Mouse (Mus musculus) neural tube, embryonic 10.5 days (tissue): ENCODE measurements around the gene Hbb-bh2.
"Not testable (repeated sequence)": the region's sequence is repeated elsewhere in the genome, so short reads cannot be mapped to it uniquely, and the experiment has no call there.

Experiments
- DNase-seq: peaks from one replicate; pipeline ENCODE4 v3.0.0-alpha.2; 2017; ENCODE audit warnings: low spot score; ENCODE audit errors: extremely low spot score

Hbb-bh2 gene

GRCm38 (mm10) chr7:103840268-103840667 is at the start of gene Hbb-bh2:
Hbb-bh2 (minus strand) TSS chr7:103840520.
- no peak for DNase-seq

- no peak for DNase-seq
Observed at GRCm38 (mm10) chr7:103886152-103886551, 45.8 kb upstream of the Hbb-bh2 start, which contains the start of gene Olfr66. Olfr66 (minus strand) TSS chr7:103886252.

GRCm38 (mm10) chr7:103877093-103877492 is 36.8 kb upstream of the Hbb-bh2 start:
- DNase-seq, result no peak

- DNase-seq, result no peak
Observed at GRCm38 (mm10) chr7:103874451-103874850, 34.1 kb upstream of the Hbb-bh2 start.

GRCm38 (mm10) chr7:103873064-103873463 is 32.7 kb upstream of the Hbb-bh2 start:
- DNase-seq, result no peak

- DNase-seq, result no peak
Observed at GRCm38 (mm10) chr7:103870667-103871066, 30.3 kb upstream of the Hbb-bh2 start.

GRCm38 (mm10) chr7:103865716-103866115 is 25.4 kb upstream of the Hbb-bh2 start:
- DNase-seq, result no peak

- no peak for DNase-seq
Observed at GRCm38 (mm10) chr7:103861531-103861930, 21.2 kb upstream of the Hbb-bh2 start.

- DNase-seq, result no peak
Observed at GRCm38 (mm10) chr7:103860855-103861254, 20.5 kb upstream of the Hbb-bh2 start.

GRCm38 (mm10) chr7:103859076-103859475 is 18.8 kb upstream of the Hbb-bh2 start:
- DNase-seq, result no peak

GRCm38 (mm10) chr7:103854669-103855068 is 14.3 kb upstream of the Hbb-bh2 start:
- DNase-seq, result no peak

GRCm38 (mm10) chr7:103853090-103853489 is 12.8 kb upstream of the Hbb-bh2 start, which contains the start of gene Hbb-y:
Hbb-y (minus strand) TSS chr7:103853216.
- no peak for DNase-seq

GRCm38 (mm10) chr7:103844525-103845325 is 4.4 kb upstream of the Hbb-bh2 start:
- DNase-seq, result no peak

GRCm38 (mm10) chr7:103843034-103843433 is 2.7 kb upstream of the Hbb-bh2 start, which contains the start of gene Hbb-bh1:
Hbb-bh1 (minus strand) TSS chr7:103843164.
- no peak for DNase-seq

- no peak for DNase-seq
Observed at GRCm38 (mm10) chr7:103827808-103828207, 12.5 kb downstream of the Hbb-bh2 start, which contains the start of gene Hbb-bs. Hbb-bs (minus strand) TSS chr7:103828096.

GRCm38 (mm10) chr7:103827139-103827538 is 13.2 kb downstream of the Hbb-bh2 start:
- not testable (repeated sequence) for DNase-seq

- no peak for DNase-seq
Observed at GRCm38 (mm10) chr7:103826255-103826887, 13.9 kb downstream of the Hbb-bh2 start.

- DNase-seq, result no peak
Observed at GRCm38 (mm10) chr7:103825536-103826254, 14.6 kb downstream of the Hbb-bh2 start.

- no peak for DNase-seq
Observed at GRCm38 (mm10) chr7:103824597-103824996, 15.7 kb downstream of the Hbb-bh2 start.

- DNase-seq, result not testable (repeated sequence)
Observed at GRCm38 (mm10) chr7:103815085-103815484, 25.2 kb downstream of the Hbb-bh2 start.

GRCm38 (mm10) chr7:103813766-103814165 is 26.6 kb downstream of the Hbb-bh2 start, which contains the start of gene Hbb-bt:
Hbb-bt (minus strand) TSS chr7:103813996.
- DNase-seq, result no peak

- DNase-seq, result not testable (repeated sequence)
Observed at GRCm38 (mm10) chr7:103813152-103813551, 27.2 kb downstream of the Hbb-bh2 start.
